Comparison of ENCODE assay signal across 12 mouse cellular contexts in genomic region chr19:42904240-42904639, GRCm38 (mm10).
DNase-seq lines count a peak whose midpoint lies in the region; ATAC-seq and TF ChIP-seq lines count a peak whose summit lies in the region.
"Had no signal": no experiment of that assay in that cellular context is flagged by ENCODE, and none has a peak within 500 bp of the region (broad histone marks: within the 10 kb centered on the region; RNA-seq: fewer than 3 reads in every experiment).

No protein-coding gene starts in this region.

- H3K4me2 ChIP-seq in hindbrain, embryonic 14.5 days (replicated peaks) = no peak overlapping the region
- no peak overlapping the region for H3K4me2 ChIP-seq in midbrain, embryonic 15.5 days

- intact Hi-C loops in left cerebral cortex, postnatal 14 days (cut with DNase I) = no loop called here

- peak; percentile 69 for ATAC-seq in hindbrain, embryonic 14.5 days (ENCODE audit: low FRiP score)
- ATAC-seq in midbrain, embryonic 15.5 days (replicated peaks) = peak; percentile 84

- H3K27ac ChIP-seq in hindbrain, embryonic 14.5 days = 0 out of 2 replicates have a peak overlapping the region, but pooled peaks have one; percentile 15
- H3K27ac ChIP-seq in midbrain, embryonic 15.5 days = peak overlapping the region; percentile 4; the same call in 1 of the 2 replicates
- H3K27ac ChIP-seq: macrophage had no signal

- DNase-seq in embryo, embryonic 10.5 days (ENCODE audit: low spot score) = peak; percentile 38
- no peak for DNase-seq in embryo, embryonic 10 days (ENCODE audit: low spot score)
- peak; percentile 67 for DNase-seq in brain, embryonic 14.5 days (ENCODE audit: low read depth)
- DNase-seq in hindbrain, embryonic 14.5 days (ENCODE audit: low spot score) = peak; percentile 31
- DNase-seq in urinary bladder, postnatal 36 days (ENCODE audit: low spot score in 2 of 2) = no peak
- DNase-seq in left cerebral cortex, adult 11 months (ENCODE audit: low spot score) = no peak
- no peak for DNase-seq in left cerebral cortex, postnatal 14 days (ENCODE audit: low spot score in 2 of 2)
- DNase-seq: cerebellum, adult 18-20 months; kidney, postnatal 36 days; spleen, adult 18-20 months had no signal

- no peaks in the 10 kb centered on the region for H3K27me3 ChIP-seq in hindbrain, embryonic 14.5 days (ENCODE audit: control insufficient read depth, insufficient read depth, low read length)
- no peaks in the 10 kb centered on the region for H3K27me3 ChIP-seq in midbrain, embryonic 15.5 days (replicated peaks)

- WGBS in hindbrain, embryonic 14.5 days = 18% methylated on average over 4 of the region's 4 CpGs
- 19% methylated on average over 4 of the region's 4 CpGs for WGBS in midbrain, embryonic 15.5 days

- H3K9me3 ChIP-seq in hindbrain, embryonic 14.5 days (ENCODE audit: control insufficient read depth, low read length) = no peaks in the 10 kb centered on the region
- H3K9me3 ChIP-seq in midbrain, embryonic 15.5 days = no peaks in the 10 kb centered on the region

- no peaks in the 10 kb centered on the region for H3K36me3 ChIP-seq in hindbrain, embryonic 14.5 days (replicated peaks; ENCODE audit: control insufficient read depth, insufficient read depth)
- no peaks in the 10 kb centered on the region for H3K36me3 ChIP-seq in midbrain, embryonic 15.5 days (replicated peaks)

- TF ChIP-seq CTCF in brain, embryonic 14.5 days (IDR thresholded peaks at IDR 0.05; ENCODE audit: borderline replicate concordance, extremely low read depth, insufficient read depth, insufficient read length) = no peak

- no peak for TF ChIP-seq POLR2A in brain, embryonic 14.5 days (IDR thresholded peaks at IDR 0.05; ENCODE audit: borderline replicate concordance, extremely low read depth, insufficient read depth, insufficient read length, poor library complexity, severe bottlenecking)

- H3K4me1 ChIP-seq in hindbrain, embryonic 14.5 days (replicated peaks; ENCODE audit: control insufficient read depth, insufficient read depth, low read length) = peaks cover 18% of the 10 kb centered on the region
- peaks cover 27% of the 10 kb centered on the region for H3K4me1 ChIP-seq in midbrain, embryonic 15.5 days

- no peak overlapping the region for H3K4me3 ChIP-seq in hindbrain, embryonic 14.5 days (replicated peaks; ENCODE audit: low read length)
- no peak overlapping the region for H3K4me3 ChIP-seq in midbrain, embryonic 15.5 days

- no peak overlapping the region for H3K9ac ChIP-seq in hindbrain, embryonic 14.5 days
- H3K9ac ChIP-seq in midbrain, embryonic 15.5 days = no peak overlapping the region

Comparison
In these comparisons a context has a peak if more than half of its experiments do, and no peak if none do; other contexts are left out.
1. DNase-seq: peak in embryo, embryonic 10.5 days (single experiment), brain, embryonic 14.5 days (single experiment) and hindbrain, embryonic 14.5 days (single experiment); none in embryo, embryonic 10 days (single experiment), urinary bladder, postnatal 36 days (0 of 2), left cerebral cortex, adult 11 months (single experiment) and left cerebral cortex, postnatal 14 days (0 of 2).